Mouse (Mus musculus) thymus, postnatal 4 days (tissue): ENCODE results near the gene Spred1.
"Not testable (repeated sequence)": the region's sequence is repeated elsewhere in the genome, so short reads cannot be mapped to it uniquely, and the experiment has no call there.

Experiments
- DNase-seq: peaks from one replicate; pipeline ENCODE4 v3.0.0; 2021

Gene Spred1

GRCm38 (mm10) chr2:117120246-117121211 is 645 bp upstream of the Spred1 start:
- peak; percentile 90 for DNase-seq

GRCm38 (mm10) chr2:117121984-117122605 is 921 bp downstream of the Spred1 start:
- no peak for DNase-seq

GRCm38 (mm10) chr2:117122701-117123337 is 1.6 kb downstream of the Spred1 start:
- DNase-seq, result peak; percentile 65

- DNase-seq, result no peak
Observed at GRCm38 (mm10) chr2:117123701-117124100, 2.5 kb downstream of the Spred1 start.

GRCm38 (mm10) chr2:117124839-117125238 is 3.7 kb downstream of the Spred1 start:
- DNase-seq, result no peak

GRCm38 (mm10) chr2:117129156-117129555 is 8.0 kb downstream of the Spred1 start:
- DNase-seq, result no peak

GRCm38 (mm10) chr2:117131041-117131440 is 9.9 kb downstream of the Spred1 start:
- DNase-seq, result not testable (repeated sequence)

GRCm38 (mm10) chr2:117131910-117132309 is 10.7 kb downstream of the Spred1 start:
- DNase-seq, result no peak

- DNase-seq, result no peak
Observed at GRCm38 (mm10) chr2:117133541-117133940, 12.4 kb downstream of the Spred1 start.

GRCm38 (mm10) chr2:117137751-117138150 is 16.6 kb downstream of the Spred1 start:
- DNase-seq, result no peak

GRCm38 (mm10) chr2:117138932-117139331 is 17.8 kb downstream of the Spred1 start:
- no peak for DNase-seq

GRCm38 (mm10) chr2:117139977-117140376 is 18.8 kb downstream of the Spred1 start:
- no peak for DNase-seq

- DNase-seq, result no peak
Observed at GRCm38 (mm10) chr2:117143106-117143505, 21.9 kb downstream of the Spred1 start.

GRCm38 (mm10) chr2:117146026-117146425 is 24.9 kb downstream of the Spred1 start:
- no peak for DNase-seq

GRCm38 (mm10) chr2:117146617-117147016 is 25.4 kb downstream of the Spred1 start:
- DNase-seq, result no peak

GRCm38 (mm10) chr2:117152161-117152560 is 31.0 kb downstream of the Spred1 start:
- no peak for DNase-seq

GRCm38 (mm10) chr2:117168379-117168778 is 47.2 kb downstream of the Spred1 start:
- DNase-seq, result no peak

- DNase-seq, result no peak
Observed at GRCm38 (mm10) chr2:117169037-117169436, 47.9 kb downstream of the Spred1 start.

- no peak for DNase-seq
Observed at GRCm38 (mm10) chr2:117172981-117173380, 51.8 kb downstream of the Spred1 start.

- no peak for DNase-seq
Observed at GRCm38 (mm10) chr2:117176066-117176465, 54.9 kb downstream of the Spred1 start.

- no peak for DNase-seq
Observed at GRCm38 (mm10) chr2:117176937-117177336, 55.8 kb downstream of the Spred1 start.

- peak; percentile 88 for DNase-seq
Observed at GRCm38 (mm10) chr2:117180250-117180885, 59.2 kb downstream of the Spred1 start.

- no peak for DNase-seq
Observed at GRCm38 (mm10) chr2:117185587-117185986, 64.4 kb downstream of the Spred1 start.
